Mouse (Mus musculus) kidney, adult 8-10 months (tissue): ENCODE measurements around the gene Ywhag.

ENCODE experiments used
- DNase-seq, 2 experiments: peaks; one replicate each; pipeline ENCODE4 v3.0.0; 2022

Ywhag gene

DNA sequence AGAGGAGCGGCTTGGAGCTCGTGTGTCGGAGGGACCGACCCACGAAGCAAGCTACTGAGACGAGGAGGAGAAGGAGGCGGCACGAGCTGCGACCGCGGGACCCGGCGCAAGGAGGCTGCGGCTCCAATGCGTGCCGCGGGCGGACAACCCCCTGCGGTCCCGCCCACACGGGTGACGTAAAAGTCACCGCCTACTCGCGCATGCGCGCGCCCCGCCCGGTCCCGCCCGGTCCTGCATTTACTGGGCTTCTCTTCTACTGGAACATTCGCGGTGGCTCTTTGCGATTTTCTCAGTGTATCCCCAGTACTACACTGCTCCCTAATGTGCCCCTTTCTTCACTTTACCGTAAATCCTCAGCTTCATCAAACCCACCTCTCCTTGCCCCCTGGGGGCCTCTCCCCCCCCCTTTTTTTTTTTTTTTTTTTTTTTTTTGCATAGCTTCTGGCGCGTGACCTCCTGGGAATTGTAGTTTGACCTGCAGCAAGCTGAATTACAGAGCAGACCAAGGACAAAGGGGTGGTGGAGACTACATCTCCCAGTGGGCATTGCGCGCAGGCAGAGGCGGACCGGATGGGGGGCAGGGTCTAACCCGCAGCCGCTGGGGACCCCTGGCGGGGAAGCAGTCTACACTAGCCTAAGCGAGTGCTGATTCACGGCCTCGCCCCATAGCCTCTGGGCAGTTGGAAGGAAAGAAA is at the start of gene Ywhag:
Gene Ywhag, minus strand, starts transcription at position 136 of the 695 bp plus-strand sequence.
- peak; percentile 96 to 97 for DNase-seq

DNA sequence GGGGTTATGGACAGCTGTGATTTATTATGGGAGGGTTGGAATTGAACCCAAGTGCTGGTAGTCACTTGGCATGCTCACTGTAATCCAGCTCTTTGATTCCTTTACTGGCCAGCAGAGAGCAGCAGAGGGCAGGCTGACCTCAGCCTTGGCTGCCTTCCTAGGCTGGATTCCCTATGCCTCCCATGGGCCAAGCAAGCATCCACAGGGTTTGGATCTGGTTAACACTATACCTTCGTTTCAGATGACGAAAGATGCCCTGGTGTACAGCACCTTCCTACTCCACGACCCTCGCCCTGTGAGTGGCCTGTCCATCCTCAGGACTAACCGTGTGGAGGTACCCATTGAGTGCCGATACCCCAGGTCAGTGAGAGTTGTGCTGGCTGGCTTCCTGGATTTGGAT is 48.0 kb upstream of the Ywhag start:
- peak; percentile 30 to 64 for DNase-seq

DNA sequence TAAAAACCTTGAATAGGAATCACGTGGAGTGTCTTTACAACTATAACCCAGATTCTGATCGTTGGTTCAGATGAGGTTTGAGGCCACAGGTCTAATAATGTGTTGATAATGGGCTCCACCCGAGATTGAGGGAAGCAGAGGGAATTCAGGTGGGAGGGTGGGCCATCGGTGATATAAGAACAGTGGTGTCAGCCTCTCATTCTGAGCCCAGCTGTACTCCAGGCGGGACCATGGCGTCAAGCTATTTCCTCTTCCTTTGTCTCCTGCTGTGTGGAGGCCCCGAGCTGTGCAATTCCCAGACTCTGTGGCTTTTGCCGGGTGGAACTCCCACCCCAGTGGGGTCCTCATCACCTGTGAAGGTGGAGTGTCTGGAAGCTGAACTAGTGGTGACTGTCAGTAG is 45.5 kb upstream of the Ywhag start, which contains the start of gene Zp3:
Gene Zp3, plus strand, starts transcription at position 196 of the 400 bp plus-strand sequence.
- DNase-seq = no peak

DNA sequence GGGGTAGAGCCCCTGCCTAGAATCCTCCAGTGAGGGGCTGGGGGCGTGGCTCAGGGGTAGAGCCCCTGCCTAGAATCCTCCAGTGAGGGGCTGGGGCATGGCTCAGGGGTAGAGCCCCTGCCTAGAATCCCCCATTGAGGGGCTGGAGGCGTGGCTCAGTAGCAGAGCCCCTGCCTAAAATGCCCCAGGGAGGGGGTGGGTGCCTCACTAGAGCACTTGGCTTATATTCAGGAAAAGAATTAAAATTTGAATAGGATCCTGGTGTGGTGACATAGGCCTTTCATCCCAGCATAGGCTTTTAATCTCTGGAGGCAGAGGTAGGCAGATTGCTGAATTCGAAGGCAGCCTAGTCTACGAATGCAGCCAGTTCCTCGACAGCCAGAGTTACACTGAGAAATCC is 45.0 kb upstream of the Ywhag start:
- no peak for DNase-seq

DNA sequence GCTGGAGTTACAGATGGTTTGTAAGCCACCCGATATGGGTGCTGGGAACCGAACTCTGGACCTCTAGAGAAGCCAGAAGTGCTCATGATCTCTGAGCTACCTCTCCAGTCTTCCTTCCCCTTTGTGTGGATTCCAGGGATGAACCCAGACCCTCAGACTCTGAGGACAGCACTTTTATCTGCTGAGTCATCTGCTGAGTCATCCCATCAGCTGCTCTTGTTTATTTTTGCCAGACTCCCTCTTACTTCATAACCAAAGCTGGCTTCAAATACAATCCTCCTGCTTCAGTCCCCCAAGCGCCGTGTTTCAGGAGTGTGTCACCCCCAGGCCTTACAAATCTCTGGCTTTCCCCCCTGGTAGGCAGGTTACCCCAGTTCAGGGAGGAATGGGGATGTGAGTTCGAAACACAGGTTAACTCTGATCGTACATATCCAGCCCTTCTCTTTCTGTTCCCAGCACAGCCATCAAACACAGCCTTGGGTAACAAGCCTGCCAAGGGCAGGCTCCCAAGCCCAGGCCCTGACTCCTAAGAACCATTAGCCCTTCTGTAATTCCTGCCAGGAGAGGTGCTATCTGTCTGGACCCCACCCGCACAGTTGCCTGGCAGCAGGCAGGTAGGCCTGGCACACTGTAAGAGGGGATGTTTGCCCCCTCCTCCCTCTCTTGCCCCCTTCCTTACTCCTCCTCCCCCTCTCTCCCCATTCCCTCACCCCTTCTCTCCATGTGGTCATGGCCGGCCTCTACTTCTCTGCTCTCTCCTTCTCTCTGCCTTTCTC is 41.7 kb upstream of the Ywhag start:
- no peak for DNase-seq

DNA sequence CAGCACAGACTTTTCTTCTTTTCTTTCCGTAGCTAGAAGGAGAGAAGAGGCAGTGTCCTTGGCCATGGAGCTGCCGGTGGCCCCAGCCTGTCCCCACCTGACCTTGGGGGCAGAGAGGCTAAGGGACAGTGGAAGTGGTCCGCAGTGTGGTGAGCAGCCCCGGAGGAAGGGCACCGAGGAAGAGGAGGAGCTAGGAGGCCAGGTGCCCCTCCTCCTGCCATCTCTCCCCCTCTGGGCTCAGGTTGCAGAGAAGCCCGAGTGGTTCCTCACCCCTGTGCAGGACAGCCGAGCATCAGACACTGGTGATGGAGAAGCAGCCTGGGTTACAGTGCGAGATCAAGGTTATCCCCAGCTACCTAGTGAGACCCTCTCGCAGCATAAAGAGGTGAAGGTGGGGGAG is 39.9 kb upstream of the Ywhag start, which contains the start of gene Ssc4d:
Gene Ssc4d, minus strand, starts transcription at position 167 of the 400 bp plus-strand sequence.
- DNase-seq = no peak

DNA sequence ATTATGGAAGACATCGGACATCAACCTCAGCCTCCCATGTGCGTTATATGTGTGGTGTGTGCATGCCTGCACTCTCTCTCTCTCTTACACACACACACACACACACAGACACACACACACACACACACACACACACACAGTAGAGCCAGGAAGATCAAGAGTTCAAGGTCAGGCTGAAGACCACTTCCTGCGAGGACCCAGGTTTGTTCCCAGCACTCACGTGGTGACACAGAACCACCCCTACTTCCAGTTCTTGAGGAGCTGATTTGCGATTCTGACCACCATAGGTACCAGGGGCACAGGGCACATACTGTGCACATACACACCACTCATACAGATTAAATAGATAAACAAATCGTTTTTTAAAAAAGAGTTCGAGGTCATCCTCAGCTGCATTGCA is 37.5 kb upstream of the Ywhag start:
- no peak for DNase-seq

DNA sequence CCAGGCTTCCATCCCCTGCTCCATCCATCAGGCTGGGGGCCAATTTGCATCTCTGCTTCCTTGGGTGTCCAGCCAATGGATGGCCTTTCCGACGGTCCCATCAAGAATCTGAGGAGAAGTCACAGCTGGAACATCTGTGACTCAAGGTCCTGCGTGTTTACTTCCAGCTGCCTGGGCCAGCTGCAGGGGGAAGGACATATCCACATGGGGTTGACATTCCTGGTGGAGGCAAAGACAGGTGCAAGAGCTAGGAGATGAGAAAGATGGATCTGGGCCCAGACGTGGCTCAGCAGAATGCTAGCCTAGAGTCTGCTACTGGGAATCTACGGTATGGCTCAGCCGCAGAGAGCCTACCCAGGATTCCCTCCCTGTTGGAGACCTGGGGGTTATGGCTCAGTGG is 35.8 kb upstream of the Ywhag start:
- no peak for DNase-seq

DNA sequence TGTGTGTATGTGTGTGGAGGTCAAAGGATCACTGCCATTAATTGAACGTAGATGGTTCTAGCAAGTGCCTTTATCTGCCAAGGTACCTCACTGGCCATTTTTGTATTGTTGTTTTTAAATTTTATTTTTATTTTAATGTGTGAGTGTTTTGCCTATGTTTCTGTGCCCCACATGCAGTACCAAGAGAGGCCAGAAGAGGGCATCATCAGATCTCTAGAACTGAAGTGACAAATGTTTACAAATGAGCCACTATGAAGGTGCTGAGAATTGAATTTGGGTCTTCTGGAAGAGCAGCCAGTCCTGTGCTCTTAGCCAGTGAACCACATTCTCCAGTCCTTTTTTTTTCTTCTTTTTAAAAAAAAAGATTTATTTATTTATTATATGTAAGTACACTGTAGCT is 34.4 kb upstream of the Ywhag start:
- DNase-seq = peak in 1 of 2 experiments; percentile 56

DNA sequence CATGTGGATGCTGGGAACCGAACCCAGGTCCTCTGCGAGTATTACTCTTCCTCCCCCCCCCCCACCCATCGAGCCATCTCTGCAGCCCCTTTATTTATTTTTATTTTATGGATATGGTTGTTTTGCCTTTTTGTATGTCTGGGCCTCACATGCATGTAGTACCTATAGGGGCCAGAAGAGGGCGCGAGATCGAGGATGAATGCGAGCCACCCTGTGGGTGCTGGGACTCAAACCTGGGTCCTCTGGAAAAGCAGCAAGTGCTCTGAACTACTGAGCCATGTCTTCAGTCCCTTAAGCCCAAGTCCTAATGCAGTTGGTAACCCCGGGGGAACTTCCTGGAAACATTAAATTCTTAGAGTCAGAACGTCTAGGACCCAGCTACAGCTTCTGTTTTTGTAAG is 32.5 kb upstream of the Ywhag start:
- DNase-seq = peak in 1 of 2 experiments; percentile 15

DNA sequence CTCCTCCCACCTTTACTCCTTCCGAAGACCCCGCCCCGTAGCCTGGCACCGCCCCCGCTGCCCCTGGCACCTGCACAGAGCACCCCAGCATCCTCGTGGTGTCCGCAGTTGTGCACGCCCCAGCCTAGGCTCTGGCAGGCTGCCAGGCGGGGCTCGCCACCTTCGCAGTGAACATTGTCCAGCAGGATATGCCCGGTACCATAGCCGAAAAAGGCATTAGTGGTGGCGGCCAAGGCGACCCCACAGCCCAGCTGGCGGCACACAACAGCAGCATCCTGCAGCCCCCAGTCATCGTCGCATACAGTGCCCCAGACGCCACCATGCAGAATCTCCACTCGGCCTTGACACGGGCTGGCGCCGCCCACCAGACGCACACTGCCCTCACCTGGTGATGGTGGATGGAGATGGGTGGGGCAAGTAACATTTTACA is 31.1 kb upstream of the Ywhag start:
- peak in 1 of 2 experiments; percentile 52 for DNase-seq

DNA sequence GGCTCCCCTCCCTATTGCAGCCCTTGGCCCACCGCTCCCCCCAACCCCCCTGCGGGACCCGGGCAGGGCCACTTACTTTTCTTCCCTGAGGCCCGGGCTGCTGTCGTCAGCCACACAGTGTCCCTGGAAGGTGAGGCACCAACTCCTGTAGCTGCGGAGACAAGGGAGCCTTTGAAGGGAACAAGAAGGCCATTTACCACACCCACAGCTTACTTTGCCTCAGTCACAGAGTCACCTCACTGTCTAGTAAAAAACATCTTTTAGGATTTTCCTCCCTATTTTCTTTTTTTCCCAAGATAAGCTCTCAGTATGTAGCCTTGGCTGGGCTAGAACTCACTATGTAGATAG is 28.8 kb upstream of the Ywhag start:
- DNase-seq = no peak

DNA sequence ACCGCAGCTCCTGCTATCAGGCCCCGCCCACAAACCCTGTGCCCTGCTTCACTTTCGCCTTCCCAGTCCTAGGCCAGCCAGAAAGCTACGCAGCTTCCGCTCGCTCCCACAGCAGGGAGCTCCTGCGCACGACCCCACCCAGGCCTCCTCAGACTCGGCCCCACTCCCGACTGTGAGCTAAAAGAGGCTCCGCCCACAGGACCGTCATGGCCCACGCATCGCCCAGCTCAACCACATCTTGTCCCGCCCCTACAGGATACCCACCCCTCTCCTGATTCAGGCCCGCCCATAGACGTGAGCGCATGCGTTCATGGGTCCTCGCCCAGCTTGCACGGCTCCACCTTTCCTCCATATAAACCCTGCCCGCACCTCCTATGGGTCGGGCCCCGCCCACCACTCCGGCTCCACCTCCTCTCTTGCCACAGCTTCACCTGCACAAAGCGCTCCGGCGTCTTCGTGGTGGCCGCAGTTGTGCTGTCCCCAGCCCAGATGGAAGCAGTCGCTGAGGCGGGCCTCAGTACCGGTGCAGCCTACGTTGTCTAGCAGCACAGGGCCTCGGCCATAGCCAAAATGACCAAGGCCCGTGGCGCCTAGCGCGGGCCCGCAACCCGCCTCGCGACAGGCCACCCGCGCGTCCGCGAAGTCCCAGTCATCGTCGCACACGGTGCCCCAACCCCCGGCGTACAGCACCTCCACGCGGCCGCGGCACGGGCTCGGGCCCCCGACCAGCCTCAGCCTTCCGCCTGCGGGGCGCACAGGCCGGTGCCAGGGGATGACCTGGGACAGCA is 28.3 kb upstream of the Ywhag start:
- DNase-seq = peak; percentile 99

DNA sequence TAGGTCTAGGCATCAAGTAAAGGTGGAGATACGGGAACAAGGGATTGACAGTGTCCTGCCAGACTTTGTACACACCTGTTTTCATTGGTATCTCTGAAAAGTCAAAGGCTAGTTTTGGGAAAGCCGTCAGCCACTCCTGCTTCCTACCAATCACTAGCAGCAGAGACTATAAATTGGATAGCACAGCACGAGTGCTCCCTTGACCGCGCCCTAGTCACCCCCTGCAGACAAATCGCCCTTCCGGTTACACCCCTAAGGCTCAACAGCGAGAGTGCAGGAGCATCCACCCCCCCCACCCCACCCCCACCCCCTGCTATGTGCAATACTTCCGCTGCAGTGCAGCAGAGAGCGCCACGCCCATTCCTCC is 27.7 kb upstream of the Ywhag start:
- no peak for DNase-seq

DNA sequence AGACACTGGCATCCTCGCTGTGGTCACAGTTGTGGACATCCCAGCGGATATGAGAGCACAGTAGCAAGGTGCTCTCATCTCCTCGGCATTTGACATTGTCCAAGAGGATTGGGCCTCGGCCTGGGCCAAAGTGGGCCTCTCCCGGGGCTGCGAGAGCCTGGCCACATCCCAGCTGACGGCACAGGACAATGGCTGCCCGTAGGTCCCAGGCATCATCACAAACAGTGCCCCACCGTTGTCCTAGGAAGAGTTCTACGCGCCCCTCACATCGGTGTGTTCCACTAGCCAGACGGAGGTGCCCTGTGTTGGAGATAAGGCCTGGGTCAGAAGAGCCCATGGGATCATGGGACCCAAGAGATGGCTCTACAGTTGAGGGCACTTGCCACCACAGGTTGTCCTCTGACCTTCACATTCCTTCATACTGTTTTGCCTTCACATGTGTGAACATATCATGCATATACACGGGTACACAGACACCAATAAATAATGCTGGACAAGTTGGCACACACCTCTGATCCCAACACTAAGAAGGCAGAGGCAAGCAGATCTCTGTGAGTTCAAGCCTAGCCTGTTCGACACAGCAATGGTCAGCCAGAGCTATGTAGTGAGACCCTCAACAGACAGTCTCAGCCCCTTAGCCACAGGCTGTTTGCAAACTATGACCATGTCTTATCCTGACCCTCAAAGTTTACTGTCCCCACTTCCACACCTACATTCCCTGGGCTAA is 26.7 kb upstream of the Ywhag start:
- peak in 1 of 2 experiments; percentile 9 for DNase-seq

DNA sequence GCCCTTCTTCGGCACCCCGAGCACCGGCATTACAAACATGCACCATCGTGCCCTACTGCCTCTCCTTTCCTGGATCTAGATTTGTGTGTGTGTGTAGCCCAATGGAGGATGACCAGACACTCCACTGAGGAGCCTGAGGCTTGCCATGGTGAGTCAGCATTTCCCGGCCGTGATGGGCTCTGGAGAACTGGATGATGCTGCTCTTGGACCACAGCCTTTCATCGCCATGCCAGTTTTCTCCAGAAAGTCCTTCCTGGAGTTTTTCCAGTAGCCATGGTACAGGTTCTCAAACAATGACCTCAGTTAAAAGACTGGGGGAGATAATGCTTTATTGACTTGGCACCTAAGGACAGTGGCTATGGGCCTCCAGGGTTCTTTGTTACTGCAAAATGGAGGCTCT is 25.5 kb upstream of the Ywhag start:
- DNase-seq = no peak

DNA sequence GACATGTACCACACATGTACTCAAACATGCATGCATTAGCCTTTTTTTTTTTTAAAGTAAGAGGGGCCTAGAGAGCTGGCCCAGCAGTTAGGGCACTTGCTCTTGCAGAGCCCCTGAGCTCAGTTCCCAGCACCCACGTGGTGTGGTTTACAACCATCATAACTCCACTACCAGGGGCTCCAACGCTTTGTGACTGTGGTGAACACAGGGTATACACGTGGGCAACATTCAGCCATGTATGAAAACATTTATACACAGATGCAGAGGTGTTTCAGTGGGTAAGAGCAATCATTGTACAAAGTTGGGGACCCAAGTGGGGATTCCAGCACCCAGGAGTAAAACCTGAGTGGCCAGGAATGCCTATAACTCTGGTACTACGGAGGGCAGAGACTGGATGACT is 24.0 kb upstream of the Ywhag start:
- DNase-seq = no peak

DNA sequence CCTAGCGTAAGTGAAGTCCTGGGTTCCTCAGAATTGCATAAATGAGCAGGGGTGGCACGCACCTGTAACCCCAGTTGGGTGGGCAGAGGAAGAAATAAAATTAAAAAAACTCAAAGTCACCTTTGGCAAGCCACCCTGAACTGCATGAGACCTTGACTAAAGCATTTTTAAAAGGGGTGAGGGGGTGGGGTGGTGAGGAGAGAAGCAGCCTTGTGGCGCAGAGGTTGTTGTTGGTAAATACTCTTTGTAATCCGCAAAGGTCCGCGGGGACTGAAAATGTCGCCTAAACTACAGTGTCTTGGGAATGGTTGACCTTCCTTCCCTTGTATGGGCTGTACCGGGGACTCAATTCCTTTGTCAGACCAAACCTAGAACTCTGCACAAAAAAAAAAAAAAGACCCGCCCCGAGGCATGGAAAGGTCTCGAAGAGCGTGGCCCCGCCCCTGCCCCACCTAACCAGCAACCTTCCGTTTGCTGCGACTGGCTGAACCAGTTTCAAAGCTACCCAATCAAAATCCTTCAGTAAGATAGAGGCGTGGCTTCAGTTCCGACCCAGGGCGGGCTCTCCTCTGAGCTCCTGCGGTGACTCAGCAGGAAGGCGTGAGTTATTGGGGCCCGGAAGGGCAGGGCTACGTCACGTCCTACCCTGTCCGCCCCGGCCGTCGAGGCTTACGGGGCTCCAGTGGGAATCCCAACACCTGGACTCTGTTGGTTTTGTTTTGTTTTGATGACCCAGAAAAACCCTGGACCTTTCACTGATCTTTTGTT is 23.0 kb upstream of the Ywhag start:
- peak; percentile 96 to 99 for DNase-seq

DNA sequence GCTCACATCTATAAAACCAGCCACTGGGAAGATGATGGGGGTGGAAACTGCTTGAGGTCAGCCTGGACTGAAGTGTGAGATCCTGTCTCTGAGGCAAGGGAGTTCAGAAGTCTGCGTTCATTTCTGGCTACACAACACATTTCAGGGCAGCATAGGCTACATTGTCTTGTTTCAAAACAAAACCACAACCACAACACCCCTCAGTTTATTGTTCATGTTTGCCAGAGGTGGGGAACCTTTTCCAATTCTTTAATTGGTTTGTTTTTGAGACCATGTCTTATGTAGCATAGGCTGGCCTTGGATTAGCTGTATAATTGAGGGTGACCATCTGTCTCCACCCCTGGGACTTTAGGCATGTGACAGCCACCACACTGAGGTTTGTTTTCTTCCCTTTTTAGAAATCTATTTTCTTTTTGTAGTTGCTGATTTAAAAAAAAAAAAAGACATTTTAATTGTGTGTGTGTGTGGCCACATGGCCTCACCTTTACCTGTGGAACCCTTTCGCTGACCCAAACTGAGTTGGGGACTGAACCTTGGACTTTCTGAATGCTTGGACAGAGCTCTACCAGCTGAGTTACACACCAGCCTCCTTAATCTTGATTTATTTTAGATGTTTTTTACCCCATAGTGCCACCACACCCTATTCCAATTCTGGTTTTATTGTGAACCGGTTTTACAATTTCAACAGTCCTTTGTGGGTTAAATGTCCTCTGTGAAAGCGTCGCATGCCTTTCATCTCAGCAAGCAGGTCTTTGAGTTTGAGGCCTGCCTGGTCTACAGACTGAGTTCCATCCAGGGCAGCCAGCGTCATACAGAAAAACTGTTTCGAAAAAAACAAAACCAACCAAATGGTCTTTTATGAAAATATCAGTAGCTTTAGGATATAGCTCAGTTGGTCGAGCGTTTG is 22.1 kb upstream of the Ywhag start:
- no peak for DNase-seq

DNA sequence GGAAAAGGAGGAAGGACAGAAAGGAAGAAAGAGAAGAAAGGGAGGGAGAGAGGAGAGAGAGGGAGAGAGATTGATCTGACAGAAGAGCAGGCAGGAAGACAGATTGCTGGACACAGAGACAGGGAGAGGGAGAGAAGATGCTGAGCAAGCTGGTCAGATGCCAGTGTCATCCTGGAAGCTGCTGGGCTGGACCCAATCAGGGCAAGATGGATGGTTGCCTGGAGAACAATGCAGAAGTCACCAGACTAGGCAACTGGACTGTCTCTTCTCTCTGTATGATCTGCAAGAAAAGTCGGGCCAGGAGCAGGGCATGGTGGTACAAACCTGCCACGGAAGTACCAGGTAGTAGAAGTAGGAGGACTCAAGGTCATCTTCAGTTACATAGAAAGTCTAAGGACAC is 18.4 kb upstream of the Ywhag start:
- no peak for DNase-seq

DNA sequence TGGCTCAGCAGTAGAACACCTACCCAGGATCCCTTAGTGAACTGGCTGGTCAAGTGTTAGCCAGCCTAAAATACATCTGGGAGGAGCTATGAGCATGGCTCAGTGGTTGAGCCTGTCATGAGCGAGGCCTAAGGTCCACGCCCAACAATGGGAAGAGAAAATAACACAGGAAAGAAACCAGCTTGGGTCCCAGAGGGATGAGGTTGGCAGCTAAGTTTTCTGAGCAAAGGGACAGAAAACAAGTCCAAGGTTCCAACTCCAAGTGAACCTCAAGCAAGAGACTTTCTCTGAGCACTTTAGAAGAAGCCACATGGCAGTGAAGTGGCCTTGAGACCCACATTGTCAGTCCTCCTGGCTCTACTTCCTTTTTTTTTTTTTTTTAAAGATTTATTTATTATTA is 17.2 kb upstream of the Ywhag start:
- DNase-seq = no peak
